Mouse (Mus musculus) fibroblast of lung, adult 2 months (primary cell): ENCODE results near the gene Cfh.
"Not testable (repeated sequence)": the region's sequence is repeated elsewhere in the genome, so short reads cannot be mapped to it uniquely, and the experiment has no call there.

Experiments
- DNase-seq: peaks from one replicate; pipeline ENCODE4 v3.0.0-alpha.2; 2011; ENCODE audit warnings: low read depth

The Cfh gene

GRCm38 (mm10) chr1:140183664-140184063 lies at the start of gene Cfh:
Gene Cfh (minus strand): TSS chr1:140183764.
- not testable (repeated sequence) for DNase-seq

- no peak for DNase-seq
Measured at GRCm38 (mm10) chr1:140226673-140227072, 43.1 kb upstream of the Cfh start.

- no peak for DNase-seq
Measured at GRCm38 (mm10) chr1:140225221-140225620, 41.7 kb upstream of the Cfh start.

GRCm38 (mm10) chr1:140205329-140205728 lies 21.8 kb upstream of the Cfh start:
- DNase-seq = no peak

- DNase-seq = not testable (repeated sequence)
Measured at GRCm38 (mm10) chr1:140188500-140188899, 4.9 kb upstream of the Cfh start.

- peak; percentile 73 for DNase-seq
Measured at GRCm38 (mm10) chr1:140183208-140183607, 356 bp downstream of the Cfh start.

- no peak for DNase-seq
Measured at GRCm38 (mm10) chr1:140180125-140180524, 3.4 kb downstream of the Cfh start.

GRCm38 (mm10) chr1:140175442-140175841 lies 8.1 kb downstream of the Cfh start:
- no peak for DNase-seq

- DNase-seq = no peak
Measured at GRCm38 (mm10) chr1:140171581-140172154, 11.9 kb downstream of the Cfh start.

GRCm38 (mm10) chr1:140158970-140159369 lies 24.6 kb downstream of the Cfh start:
- DNase-seq = no peak

- no peak for DNase-seq
Measured at GRCm38 (mm10) chr1:140069471-140069870, 114.1 kb downstream of the Cfh start.
